Mouse (Mus musculus) kidney, adult 18-20 months (tissue): Measurements from ENCODE around the gene Iqgap1.

Experiments used
- DNase-seq: peaks from one replicate; pipeline ENCODE4 v3.0.0; 2021

Gene Iqgap1

DNA sequence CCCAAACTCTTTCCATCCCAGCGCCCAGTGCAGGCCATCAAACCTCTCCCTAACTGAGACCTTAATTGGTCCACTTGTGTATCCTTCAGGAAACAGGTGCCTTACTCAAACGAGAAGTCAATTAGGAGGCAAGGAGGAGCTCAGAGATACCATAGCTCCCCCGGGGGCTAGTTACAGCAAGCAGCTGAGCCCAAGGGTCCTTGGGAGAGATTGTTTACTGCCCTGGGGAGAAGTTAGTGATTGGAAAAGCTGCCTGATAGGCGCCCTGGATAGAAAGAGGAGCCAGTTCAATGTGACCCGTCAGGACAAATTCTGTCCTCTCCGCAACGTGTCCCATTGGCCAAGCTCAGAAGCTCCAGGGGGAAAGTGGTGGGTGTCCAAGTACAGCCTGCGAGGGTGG lies 126.1 kb downstream of the Iqgap1 start:
- no peak for DNase-seq

- no peak for DNase-seq
Measured at GRCm38 (mm10) chr7:80698940-80699339, 126.8 kb downstream of the Iqgap1 start.

- DNase-seq = no peak
Measured at GRCm38 (mm10) chr7:80697859-80698258, 127.9 kb downstream of the Iqgap1 start.

DNA sequence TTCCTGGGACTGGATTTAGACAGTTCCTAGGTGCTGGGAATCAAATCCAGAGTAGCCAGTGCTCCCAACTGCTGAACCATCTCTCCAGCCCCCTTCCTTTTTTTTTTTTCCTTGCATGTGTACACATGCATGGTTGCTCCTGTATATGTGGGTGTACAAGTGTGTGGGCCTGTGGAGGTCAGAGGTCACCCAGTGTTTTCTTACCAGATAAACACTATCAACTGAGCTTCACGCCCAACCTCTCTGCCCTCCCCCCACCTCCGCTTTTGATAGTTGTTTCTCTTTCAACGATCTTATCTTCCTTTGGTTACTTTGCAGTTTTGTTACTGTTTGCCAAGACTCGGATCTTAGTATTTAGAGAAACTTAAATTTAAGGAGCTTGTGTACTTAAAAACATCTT lies 128.9 kb downstream of the Iqgap1 start:
- no peak for DNase-seq

DNA sequence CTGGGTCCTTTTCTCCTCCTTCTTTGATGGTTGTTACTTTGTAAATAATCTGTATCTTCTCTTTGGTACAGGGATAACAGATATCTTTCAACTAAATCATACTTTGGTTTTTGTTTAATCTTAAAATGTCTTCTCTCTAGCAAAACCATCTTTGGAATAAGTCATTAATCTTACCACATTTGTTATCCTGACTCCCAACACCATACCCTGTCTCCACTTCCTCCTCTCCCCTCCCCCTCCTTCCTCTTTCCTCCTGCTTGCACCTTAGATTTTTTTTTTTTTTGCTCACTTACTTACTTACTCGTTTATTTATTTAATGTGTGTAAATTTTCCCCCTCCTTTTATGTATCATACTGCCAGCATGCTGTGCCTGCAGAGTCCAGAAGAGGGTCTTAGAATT lies 129.4 kb downstream of the Iqgap1 start:
- no peak for DNase-seq

DNA sequence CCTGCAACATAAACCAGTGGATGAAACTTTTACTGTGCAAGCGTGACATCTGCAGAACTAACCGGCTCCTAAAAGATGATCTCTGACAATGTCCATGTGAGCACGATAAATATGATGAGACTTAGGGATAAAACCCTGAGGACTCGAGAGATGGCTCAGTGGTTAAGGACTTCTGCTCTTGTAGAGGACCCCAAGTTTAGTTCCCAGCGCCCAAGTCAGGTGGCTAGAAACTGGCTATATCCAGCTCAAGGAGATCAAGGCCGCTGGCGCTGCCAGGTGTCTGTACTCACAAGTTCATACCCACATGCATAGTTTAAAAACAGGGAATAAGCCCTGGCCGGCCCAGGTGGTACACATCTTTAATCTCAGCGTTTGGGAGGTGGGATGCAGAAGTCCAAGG lies 133.3 kb downstream of the Iqgap1 start:
- DNase-seq = no peak

DNA sequence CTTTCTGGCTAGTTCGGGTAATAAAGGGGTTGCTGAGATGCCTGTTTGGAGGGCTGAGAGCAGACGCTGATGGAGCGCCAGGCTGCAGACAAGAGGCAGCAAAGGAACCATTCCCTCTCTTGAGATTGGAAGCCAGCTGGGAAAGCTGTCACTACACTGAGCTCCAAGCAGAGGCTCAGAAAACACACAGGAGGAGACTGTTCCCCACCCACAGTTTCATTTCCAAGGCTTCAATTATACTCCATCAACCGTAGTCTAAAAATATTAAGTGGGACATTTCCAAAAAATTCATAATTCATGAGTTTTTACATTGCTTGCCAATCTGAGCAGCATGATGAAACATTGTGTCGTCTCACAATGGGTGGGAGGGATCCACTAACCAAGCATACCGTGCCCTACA lies 134.6 kb downstream of the Iqgap1 start:
- DNase-seq = no peak

- no peak for DNase-seq
Measured at GRCm38 (mm10) chr7:80689221-80689591, 136.6 kb downstream of the Iqgap1 start.

GRCm38 (mm10) chr7:80688556-80689220 lies 137.1 kb downstream of the Iqgap1 start, which contains the start of gene Crtc3:
Crtc3 (minus strand) TSS chr7:80688877.
- DNase-seq = peak; percentile 81

- DNase-seq = peak; percentile 75
Measured at GRCm38 (mm10) chr7:80687721-80688555, 137.8 kb downstream of the Iqgap1 start.

DNA sequence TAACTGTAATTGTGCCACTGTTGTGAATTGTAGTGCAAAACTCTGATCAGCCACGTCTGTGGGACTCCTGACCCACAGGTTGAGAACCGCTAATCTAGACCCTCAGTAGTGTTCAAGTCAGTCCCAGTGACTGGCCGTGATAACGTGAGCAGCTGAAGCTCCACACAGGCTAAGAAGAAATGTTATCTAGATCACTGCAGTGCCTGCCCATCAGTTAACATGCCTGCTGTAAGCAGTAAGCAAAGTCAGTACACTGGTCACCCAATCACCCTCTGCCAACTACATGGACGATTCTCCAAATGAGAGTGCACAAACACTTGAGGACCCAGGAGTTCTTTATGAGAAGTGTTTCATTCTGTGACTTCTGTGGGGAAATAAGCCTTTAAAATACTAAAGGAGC lies 140.1 kb downstream of the Iqgap1 start:
- DNase-seq = no peak

- no peak for DNase-seq
Measured at GRCm38 (mm10) chr7:80682630-80683029, 143.1 kb downstream of the Iqgap1 start.

GRCm38 (mm10) chr7:80680218-80680847 lies 145.4 kb downstream of the Iqgap1 start:
- no peak for DNase-seq

- no peak for DNase-seq
Measured at GRCm38 (mm10) chr7:80672323-80672722, 153.5 kb downstream of the Iqgap1 start.

- DNase-seq = no peak
Measured at GRCm38 (mm10) chr7:80670889-80671288, 154.9 kb downstream of the Iqgap1 start.

- DNase-seq = peak; percentile 39
Measured at GRCm38 (mm10) chr7:80667190-80667589, 158.6 kb downstream of the Iqgap1 start.

DNA sequence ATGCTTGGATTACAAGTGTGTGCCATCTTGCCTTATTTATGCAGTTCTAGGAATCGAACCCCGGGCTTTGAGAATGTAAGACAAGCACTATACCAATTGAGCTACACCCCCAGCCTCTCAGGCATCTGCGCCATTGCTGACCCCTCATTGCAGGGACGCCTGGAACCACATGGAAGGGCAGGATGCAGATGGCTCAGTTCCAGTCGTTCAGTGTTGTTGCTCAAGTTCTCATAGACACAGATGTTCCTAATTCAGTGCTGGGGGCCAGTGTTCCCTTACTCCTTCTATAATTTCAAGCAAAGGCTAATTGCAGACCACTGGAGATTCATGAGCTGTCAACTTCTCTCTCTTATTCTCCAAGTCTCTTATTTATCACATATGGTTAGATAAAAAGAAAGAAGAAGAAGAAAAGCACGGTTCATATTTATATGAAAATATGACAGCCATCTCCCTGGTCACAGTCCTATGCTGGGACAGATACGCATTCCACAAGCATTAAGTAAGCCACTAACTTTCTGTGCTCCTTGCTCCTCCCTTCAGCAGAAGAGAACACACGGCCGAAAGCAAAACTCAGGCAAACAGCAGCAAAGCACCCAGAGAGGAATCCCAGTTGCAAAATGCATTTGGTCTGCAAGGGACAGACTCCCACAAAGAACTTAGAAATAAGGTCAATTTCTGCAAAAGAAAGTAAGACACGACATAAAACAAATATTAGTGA lies 159.4 kb downstream of the Iqgap1 start:
- DNase-seq = no peak
